ENCODE assay signal across 10 mouse cellular contexts in genomic region chr1:93115471-93115870, GRCm38 (mm10). TPM values are rescaled to one million over a fixed set of nuclear protein-coding genes. Genes with fewer than 3 reads are reported as not detected.
DNase-seq lines count a peak whose midpoint lies in the region; ATAC-seq and TF ChIP-seq lines count a peak whose summit lies in the region.
"Had no signal": no experiment of that assay in that cellular context is flagged by ENCODE, and none has a peak within 500 bp of the region (broad histone marks: within the 10 kb centered on the region; RNA-seq: fewer than 3 reads in every experiment).

No protein-coding gene starts in this region.

- intact Hi-C loops in left cerebral cortex, postnatal 25 days (cut with DNase I), result no loop called here

- DNase-seq in layer of hippocampus, adult 2 months (ENCODE audit: low spot score in 2 of 2), result no peak
- DNase-seq in layer of hippocampus, adult 9-11 months, result no peak
- DNase-seq in limb, embryonic 10.5 days (ENCODE audit: low spot score), result no peak
- no peak for DNase-seq in left cerebral cortex, adult 8-10 months (ENCODE audit: low spot score in 2 of 2)
- no peak for DNase-seq in left cerebral cortex, postnatal 25 days (ENCODE audit: low spot score in 2 of 2)
- no peak for DNase-seq in cerebellum, adult 9-10 months

- TF ChIP-seq POLR2A in embryonic fibroblast, embryonic 13.5 days (IDR thresholded peaks at IDR 0.05; ENCODE audit: low read depth, low read length), result no peak

- WGBS in limb, embryonic 10.5 days, result 29% methylated on average over 13 of the region's 13 CpGs
- WGBS in neural tube, embryonic 14.5 days, result 15% methylated on average over 8 of the region's 13 CpGs

- H3K9ac ChIP-seq in neural tube, embryonic 14.5 days (replicated peaks; ENCODE audit: low read depth, low read length), result peak overlapping the region; percentile 44; the same call in 1 of the 2 replicates

- no peaks in the 10 kb centered on the region for H3K4me1 ChIP-seq in embryonic fibroblast, embryonic 13.5 days (ENCODE audit: control insufficient read depth, insufficient read depth, low read length)
- H3K4me1 ChIP-seq in limb, embryonic 10.5 days, result peaks cover 12% of the 10 kb centered on the region
- peaks cover 4% of the 10 kb centered on the region; the same call in 1 of the 2 replicates for H3K4me1 ChIP-seq in neural tube, embryonic 14.5 days (ENCODE audit: control insufficient read depth, insufficient read depth, low read length)

- H3K27me3 ChIP-seq in limb, embryonic 10.5 days (ENCODE audit: low read depth, poor library complexity, severe bottlenecking), result peaks cover 7% of the 10 kb centered on the region; the same call in 1 of the 2 replicates
- no peaks in the 10 kb centered on the region for H3K27me3 ChIP-seq in neural tube, embryonic 14.5 days (ENCODE audit: control insufficient read depth, insufficient read depth, low read length)

- no peak for TF ChIP-seq CTCF in layer of hippocampus, adult 2 months (conservative IDR thresholded peaks at IDR 0.05)
- no peak for TF ChIP-seq CTCF in embryonic fibroblast, embryonic 13.5 days (IDR thresholded peaks at IDR 0.05; ENCODE audit: borderline replicate concordance, insufficient read depth, low read length)

- H3K9me3 ChIP-seq in limb, embryonic 10.5 days (replicated peaks), result no peaks in the 10 kb centered on the region
- H3K9me3 ChIP-seq in neural tube, embryonic 14.5 days (ENCODE audit: control insufficient read depth, low read length), result no peaks in the 10 kb centered on the region

- H3K27ac ChIP-seq in layer of hippocampus, adult 2 months, result peak overlapping the region; percentile 66
- no peak overlapping the region for H3K27ac ChIP-seq in embryonic fibroblast, embryonic 13.5 days (ENCODE audit: insufficient read depth, low read length)
- peak overlapping the region; percentile 83 for H3K27ac ChIP-seq in limb, embryonic 10.5 days
- H3K27ac ChIP-seq in neural tube, embryonic 14.5 days (ENCODE audit: low read depth, low read length), result no peak overlapping the region

- peak overlapping the region; percentile 57 for H3K4me3 ChIP-seq in layer of hippocampus, adult 2 months
- H3K4me3 ChIP-seq in embryonic fibroblast, embryonic 13.5 days (ENCODE audit: insufficient read depth, low read length), result peak overlapping the region; percentile 40
- H3K4me3 ChIP-seq in limb, embryonic 10.5 days, result peak overlapping the region; percentile 55
- H3K4me3 ChIP-seq in neural tube, embryonic 14.5 days (ENCODE audit: low read depth, low read length), result peak overlapping the region; percentile 24

- no peaks in the 10 kb centered on the region for H3K36me3 ChIP-seq in limb, embryonic 10.5 days
- no peaks in the 10 kb centered on the region for H3K36me3 ChIP-seq in neural tube, embryonic 14.5 days (ENCODE audit: control insufficient read depth, insufficient read depth, low read length)

- peak; percentile 73; the same call in 1 of the 2 replicates for ATAC-seq in neural tube, embryonic 14.5 days (ENCODE audit: low read depth)
- ATAC-seq: Patski had no signal

- H3K4me2 ChIP-seq in neural tube, embryonic 14.5 days (ENCODE audit: low read depth, low read length), result peak overlapping the region; percentile 64

RNA-seq across cellular contexts. Expression of gene Kif1a, which starts 13.7 kb away (rescaled TPM):
- 100 to 1,000 TPM; 609 to 644 TPM for total RNA-seq in layer of hippocampus, adult 2 months (2021)
- polyA plus RNA-seq in embryonic fibroblast, embryonic 13.5 days (2011; ENCODE audit: insufficient read length, low read depth, missing spikeins), result 29.3 and 42.6 TPM in 2 replicates
- 2.2 and 4.9 TPM in 2 replicates for polyA plus RNA-seq in limb, embryonic 10.5 days (2016; fragmentation: Nextera tagmentation; extraction: Ambion mirVana)
- polyA plus RNA-seq in neural tube, embryonic 14.5 days (2014; fragmentation: Nextera tagmentation; extraction: Ambion mirVana), result 377 and 438 TPM in 2 replicates
- total RNA-seq in left cerebral cortex, adult 8-10 months (2022), result 100 to 1,000 TPM; 755 to 840 (median 807) TPM
- 100 to 1,000 TPM; 724 to 739 TPM for total RNA-seq in left cerebral cortex, postnatal 25 days (2021)
- polyA plus RNA-seq: Patski had no signal

RNA-seq across cellular contexts. Expression of gene Agxt, which starts 19.6 kb away (rescaled TPM):
- not detected for total RNA-seq in layer of hippocampus, adult 2 months (2021)
- polyA plus RNA-seq in embryonic fibroblast, embryonic 13.5 days (2011; ENCODE audit: insufficient read length, low read depth, missing spikeins), result not detected in 2 replicates
- polyA plus RNA-seq in limb, embryonic 10.5 days (2016; fragmentation: Nextera tagmentation; extraction: Ambion mirVana), result 0.11 TPM in 1 of 2 replicates, not detected in the other
- not detected in 2 replicates for polyA plus RNA-seq in neural tube, embryonic 14.5 days (2014; fragmentation: Nextera tagmentation; extraction: Ambion mirVana)
- total RNA-seq in left cerebral cortex, adult 8-10 months (2022), result not detected
- not detected for total RNA-seq in left cerebral cortex, postnatal 25 days (2021)
- total RNA-seq: megakaryocyte progenitor cell, adult 5-6 weeks had no signal
- polyA plus RNA-seq: Patski had no signal

RNA-seq across cellular contexts. Expression of gene 2310007B03Rik, which starts 45.3 kb away (rescaled TPM):
- not detected for total RNA-seq in layer of hippocampus, adult 2 months (2021)
- polyA plus RNA-seq in embryonic fibroblast, embryonic 13.5 days (2011; ENCODE audit: insufficient read length, low read depth, missing spikeins), result not detected in 2 replicates
- polyA plus RNA-seq in limb, embryonic 10.5 days (2016; fragmentation: Nextera tagmentation; extraction: Ambion mirVana), result 0.74 and 1.4 TPM in 2 replicates
- not detected in 2 replicates for polyA plus RNA-seq in neural tube, embryonic 14.5 days (2014; fragmentation: Nextera tagmentation; extraction: Ambion mirVana)
- total RNA-seq in left cerebral cortex, adult 8-10 months (2022), result under 1 TPM in 1 of 4 experiments, not detected in 3; 0.27 TPM
- not detected for total RNA-seq in left cerebral cortex, postnatal 25 days (2021)
- total RNA-seq: megakaryocyte progenitor cell, adult 5-6 weeks had no signal
- polyA plus RNA-seq: Patski had no signal

RNA-seq across cellular contexts. Expression of gene Crocc2, which starts 53.1 kb away (rescaled TPM):
- total RNA-seq in layer of hippocampus, adult 2 months (2021), result under 1 TPM; 0.22 to 0.36 TPM
- 0.20 and 0.32 TPM in 2 replicates for polyA plus RNA-seq in embryonic fibroblast, embryonic 13.5 days (2011; ENCODE audit: insufficient read length, low read depth, missing spikeins)
- polyA plus RNA-seq in limb, embryonic 10.5 days (2016; fragmentation: Nextera tagmentation; extraction: Ambion mirVana), result 0.33 and 0.34 TPM in 2 replicates
- polyA plus RNA-seq in neural tube, embryonic 14.5 days (2014; fragmentation: Nextera tagmentation; extraction: Ambion mirVana), result 0.08 and 0.14 TPM in 2 replicates
- total RNA-seq in left cerebral cortex, adult 8-10 months (2022), result under 1 TPM; 0.15 to 0.42 (median 0.20) TPM
- under 1 TPM; 0.07 to 0.09 TPM for total RNA-seq in left cerebral cortex, postnatal 25 days (2021)
- total RNA-seq: megakaryocyte progenitor cell, adult 5-6 weeks had no signal

Comparison
In these comparisons a context has a peak if more than half of its experiments do, and no peak if none do; other contexts are left out.
1. H3K27ac ChIP-seq: peak in layer of hippocampus, adult 2 months (single experiment) and limb, embryonic 10.5 days (single experiment); none in embryonic fibroblast, embryonic 13.5 days (single experiment) and neural tube, embryonic 14.5 days (single experiment).
2. Peak in every context shown above with its lines, with median percentiles within 50 percentile points of each other: H3K4me3 ChIP-seq.